Mouse (Mus musculus): ENCODE results near the gene Gm45837.

- TF ChIP-seq POLR2A (IDR thresholded peaks at IDR 0.05; ENCODE audit: low read depth, low read length): no peak
- no peak for TF ChIP-seq CTCF (conservative IDR thresholded peaks at IDR 0.05; ENCODE audit: insufficient read depth, insufficient read length, low read depth, low read length)
Observed at GRCm38 (mm10) chr7:101415512-101416100, 4.9 kb downstream of the Gm45837 start.

Data from kidney, adult 2 months (tissue).